Mouse (Mus musculus) intestine, postnatal 0 days (tissue): ENCODE results near the gene Spag8. TPM values are rescaled to one million over a fixed set of nuclear protein-coding genes. Genes with fewer than 3 reads are reported as not detected.
A peak's percentile ranks its signal among the peaks of the same experiment; 100 is the strongest.

Source experiments
- ATAC-seq: fragments of 200-750 bp; cut with Nextera tagmentation; 2 replicates; pipeline ENCODE4 v1.8.0; 2017; ENCODE audit warnings: mild to moderate bottlenecking, moderate TSS enrichment, moderate library complexity
- H3K27ac ChIP-seq: fragments of 300-500 bp; sonication (generic); 2 replicates; pipeline ENCODE4 v1.5.1; 2014; ENCODE audit warnings: mild to moderate bottlenecking, low read depth, low read length, moderate library complexity
- H3K27me3 ChIP-seq: fragments of 300-500 bp; sonication (generic); replicated peaks from 2 replicates; pipeline ENCODE4 v1.6.1; 2014; ENCODE audit warnings: low read length, mixed read lengths; ENCODE audit not compliant: control insufficient read depth, insufficient read depth
- H3K36me3 ChIP-seq: fragments of 300-500 bp; sonication (generic); 2 replicates; pipeline ENCODE4 v1.6.1; 2014; ENCODE audit warnings: mild to moderate bottlenecking, moderate library complexity; ENCODE audit not compliant: control insufficient read depth, insufficient read depth
- H3K4me1 ChIP-seq: fragments of 300-500 bp; sonication (generic); replicated peaks from 2 replicates; pipeline ENCODE4 v1.6.1; 2014; ENCODE audit warnings: antibody characterized with exemption, low read length, mixed read lengths; ENCODE audit not compliant: control insufficient read depth, insufficient read depth
- H3K4me2 ChIP-seq: fragments of 300-500 bp; sonication (generic); replicated peaks from 2 replicates; pipeline ENCODE4 v1.6.1; 2014; ENCODE audit warnings: low read depth, mild to moderate bottlenecking, moderate library complexity
- H3K4me3 ChIP-seq: fragments of 300-500 bp; sonication (generic); 2 replicates; pipeline ENCODE4 v1.5.1; 2014; ENCODE audit warnings: low read depth, low read length
- H3K9ac ChIP-seq: fragments of 300-500 bp; sonication (generic); 2 replicates; pipeline ENCODE4 v1.6.1; 2014; ENCODE audit warnings: mild to moderate bottlenecking, low read depth, low read length
- H3K9me3 ChIP-seq: fragments of 300-500 bp; sonication (generic); 2 replicates; pipeline ENCODE4 v1.6.1; 2016; ENCODE audit warnings: mixed run types; ENCODE audit not compliant: control insufficient read depth
- CTCF ChIP-seq: sonication (generic); IDR thresholded peaks from 2 replicates; pipeline ENCODE4 v1.5.1; 2016; ENCODE audit warnings: low read depth, mild to moderate bottlenecking, control low read depth, antibody characterized with exemption, moderate library complexity
- WGBS: fragments of 180-500 bp; shearing (Covaris S2); extraction: QIAGEN DNeasy Blood & Tissue Kit; methylation state at CpG from one replicate; pipeline ENCODE4 v1.1.7; 2014; 5-methylcytosine and 5-hydroxymethylcytosine counted together
- polyA plus RNA-seq: library from polyadenylated mRNA; unstranded; fragments of >200 nt; fragmentation: Nextera tagmentation; extraction: Ambion mirVana; gene quantifications from 2 replicates; pipeline ENCODE4 v1.2.1, GENCODE M21; 2015

Gene Spag8
- polyA plus RNA-seq, 1 experiment from 2014 or later = 0.08 TPM

DNA sequence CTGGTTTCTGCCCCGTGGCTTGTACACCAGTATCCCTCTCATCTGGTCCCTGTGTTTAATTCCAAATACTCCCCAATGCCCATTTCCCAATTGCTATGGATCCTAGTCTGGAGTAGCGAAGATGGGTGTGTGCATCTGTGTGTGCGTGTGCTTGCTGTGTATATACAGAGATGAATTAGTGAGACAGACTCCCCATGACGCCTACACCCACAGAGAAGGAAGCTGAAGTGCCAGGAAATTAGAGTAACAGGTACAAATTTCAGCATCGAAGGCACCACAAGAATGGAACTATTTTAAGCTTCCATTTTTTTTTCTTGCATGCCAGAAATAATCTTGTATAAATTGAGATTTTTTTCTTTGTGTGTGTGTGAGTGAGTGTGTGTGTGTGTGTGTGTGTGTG is 37.6 kb upstream of the Spag8 start:
- H3K36me3 ChIP-seq = no peaks in the 10 kb centered on the region
- H3K4me3 ChIP-seq = no peak overlapping the region
- no peak overlapping the region for H3K4me2 ChIP-seq
- H3K9me3 ChIP-seq = no peaks in the 10 kb centered on the region
- TF ChIP-seq CTCF = no peak
- H3K27me3 ChIP-seq = no peaks in the 10 kb centered on the region
- 75% methylated on average over 5 of the region's 5 CpGs for WGBS
- no peak overlapping the region for H3K9ac ChIP-seq
- no peak for ATAC-seq
- H3K27ac ChIP-seq = no peak overlapping the region
- H3K4me1 ChIP-seq = no peaks in the 10 kb centered on the region

DNA sequence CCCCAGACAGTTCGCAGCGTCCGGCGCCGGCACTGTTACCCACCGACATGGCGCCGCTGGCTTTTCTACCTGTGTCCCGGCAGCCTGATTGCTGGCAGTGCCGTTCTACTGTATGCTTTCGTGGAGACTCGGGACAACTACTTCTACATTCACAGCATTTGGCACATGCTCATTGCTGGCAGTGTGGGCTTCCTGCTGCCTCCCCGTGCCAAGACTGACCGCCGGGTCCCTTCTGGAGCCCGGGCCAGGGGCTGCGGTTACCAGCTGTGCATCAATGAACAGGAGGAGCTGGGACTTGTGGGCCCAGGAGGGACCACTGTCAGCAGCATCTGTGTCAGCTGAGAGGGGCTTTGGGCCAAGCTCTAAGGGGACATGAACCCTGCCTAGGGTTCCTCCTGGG is 36.6 kb upstream of the Spag8 start:
- ATAC-seq = no peak
- Histone ChIP-seq H3K36me3 (no peaks in the 10 kb centered on the region; the same call in 1 of the 2 replicates), H3K9me3 (no peaks in the 10 kb centered on the region), H3K4me1 (no peaks in the 10 kb centered on the region), H3K9ac (no peak overlapping the region), H3K4me2 (no peak overlapping the region), H3K27ac (no peak overlapping the region), H3K27me3 (no peaks in the 10 kb centered on the region), H3K4me3 (no peak overlapping the region)
- no peak for TF ChIP-seq CTCF
- 91% methylated on average over 17 of the region's 17 CpGs for WGBS

DNA sequence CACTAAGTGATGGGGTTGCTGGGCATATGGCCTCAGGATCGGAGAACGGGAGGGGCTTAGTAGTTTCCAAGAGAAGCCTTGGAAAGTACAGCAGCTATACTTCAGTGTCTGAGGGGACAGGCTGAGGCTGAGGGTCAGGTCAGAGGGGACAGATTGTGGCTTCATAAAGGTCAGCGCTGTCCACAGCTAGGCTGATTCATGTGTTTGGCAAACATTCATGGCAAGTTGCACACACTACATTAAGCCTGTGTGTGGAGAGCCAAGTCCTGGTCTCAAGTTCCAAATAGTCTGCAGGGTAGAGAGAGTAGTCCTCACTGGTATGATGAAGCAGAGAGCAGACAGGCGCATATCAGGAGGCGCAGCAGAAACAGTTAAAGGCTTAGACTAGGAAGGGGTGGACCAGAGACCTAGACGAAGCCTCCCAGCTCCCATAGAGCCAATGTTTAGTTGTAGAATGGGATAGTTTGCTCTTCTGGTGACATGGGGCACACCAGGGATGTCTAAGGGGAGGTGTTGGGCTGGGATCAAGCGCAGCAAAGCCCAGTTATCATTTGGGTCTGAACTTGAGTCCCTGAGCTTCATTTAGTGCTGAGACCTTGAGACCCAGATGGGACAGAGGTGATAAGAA is 26.1 kb upstream of the Spag8 start:
- no peak overlapping the region for H3K27ac ChIP-seq
- no peak overlapping the region for H3K9ac ChIP-seq
- H3K4me2 ChIP-seq = no peak overlapping the region
- H3K4me3 ChIP-seq = no peak overlapping the region
- no peaks in the 10 kb centered on the region for H3K4me1 ChIP-seq
- TF ChIP-seq CTCF = no peak
- H3K27me3 ChIP-seq = no peaks in the 10 kb centered on the region
- 88% methylated on average over 7 of the region's 7 CpGs for WGBS
- H3K9me3 ChIP-seq = no peaks in the 10 kb centered on the region
- ATAC-seq = no peak
- no peaks in the 10 kb centered on the region for H3K36me3 ChIP-seq

DNA sequence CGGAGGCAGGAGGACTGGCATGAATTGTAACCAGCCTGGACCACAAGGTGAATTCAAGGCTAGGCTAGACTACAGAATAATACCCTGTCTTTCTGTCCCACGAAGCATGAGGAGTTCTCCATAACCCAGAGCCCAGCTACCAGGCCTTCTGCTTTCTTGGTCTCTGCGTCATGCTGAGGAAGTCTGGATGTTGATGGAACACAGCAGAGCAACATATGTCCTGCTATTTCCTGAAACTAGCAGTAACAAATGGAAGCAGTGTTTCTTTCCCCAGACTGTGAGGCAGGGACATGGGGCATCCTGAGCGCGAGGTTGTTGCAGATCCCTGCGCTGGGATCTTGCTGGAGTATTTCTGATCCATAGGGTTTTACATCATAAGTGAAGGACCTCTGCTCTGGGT is 25.1 kb upstream of the Spag8 start:
- no peak for TF ChIP-seq CTCF
- Histone ChIP-seq H3K27me3 (no peaks in the 10 kb centered on the region), H3K36me3 (no peaks in the 10 kb centered on the region), H3K4me1 (no peaks in the 10 kb centered on the region), H3K9me3 (no peaks in the 10 kb centered on the region), H3K4me3 (no peak overlapping the region), H3K4me2 (no peak overlapping the region), H3K27ac (no peak overlapping the region), H3K9ac (no peak overlapping the region)
- WGBS = 91% methylated on average over 6 of the region's 6 CpGs
- no peak for ATAC-seq

DNA sequence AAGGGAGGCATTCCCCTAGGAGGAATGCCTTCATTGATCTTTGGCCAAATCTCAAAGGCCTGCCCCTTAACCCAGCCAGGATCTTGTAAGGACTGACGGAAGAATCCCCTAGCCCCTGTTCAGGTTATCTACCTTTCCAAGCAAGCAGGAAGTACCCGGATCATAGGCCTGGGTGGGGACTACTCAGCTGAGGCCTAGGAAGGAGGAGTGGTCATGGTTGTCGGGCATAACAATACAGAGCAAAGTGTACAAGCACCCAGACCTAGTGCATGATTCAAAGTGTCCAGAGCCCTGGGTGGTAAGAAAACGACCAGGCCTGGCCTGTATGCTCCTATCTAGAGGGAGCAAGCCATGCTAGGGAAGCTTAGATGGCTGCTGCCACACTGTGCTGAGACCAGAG is 22.2 kb upstream of the Spag8 start:
- TF ChIP-seq CTCF = no peak
- no peaks in the 10 kb centered on the region for H3K4me1 ChIP-seq
- H3K9ac ChIP-seq = no peak overlapping the region
- WGBS = 35% methylated on average over 4 of the region's 4 CpGs
- no peaks in the 10 kb centered on the region for H3K9me3 ChIP-seq
- no peak overlapping the region for H3K27ac ChIP-seq
- no peak for ATAC-seq
- H3K27me3 ChIP-seq = no peaks in the 10 kb centered on the region
- no peaks in the 10 kb centered on the region for H3K36me3 ChIP-seq
- H3K4me2 ChIP-seq = no peak overlapping the region
- H3K4me3 ChIP-seq = no peak overlapping the region

DNA sequence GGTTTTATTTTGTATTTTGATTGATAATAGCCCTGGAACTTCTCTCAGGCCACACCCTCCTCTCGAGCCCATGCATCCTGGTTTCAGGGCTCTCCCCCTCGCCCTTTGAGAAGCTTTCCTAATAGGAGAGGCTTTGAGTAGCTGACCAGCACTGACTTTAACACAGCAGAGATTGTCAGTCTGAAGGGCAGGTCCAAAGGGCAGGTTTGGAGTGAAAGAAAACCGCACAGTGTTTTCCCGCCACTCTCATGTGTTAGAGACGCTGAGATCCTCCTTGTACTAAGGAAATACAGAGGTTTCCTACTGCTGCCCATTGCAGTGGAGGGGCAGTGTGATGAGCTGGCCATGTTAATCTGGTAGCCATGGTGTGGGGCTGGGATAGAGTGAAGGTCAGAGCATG is 21.6 kb upstream of the Spag8 start:
- H3K27me3 ChIP-seq = no peaks in the 10 kb centered on the region
- no peaks in the 10 kb centered on the region for H3K36me3 ChIP-seq
- TF ChIP-seq CTCF = no peak
- H3K4me1 ChIP-seq = no peaks in the 10 kb centered on the region
- H3K4me3 ChIP-seq = no peak overlapping the region
- 41% methylated on average over 5 of the region's 5 CpGs for WGBS
- no peak overlapping the region for H3K9ac ChIP-seq
- ATAC-seq = peak; percentile 29; the same call in 1 of the 2 replicates
- no peak overlapping the region for H3K4me2 ChIP-seq
- no peaks in the 10 kb centered on the region for H3K9me3 ChIP-seq
- no peak overlapping the region for H3K27ac ChIP-seq

DNA sequence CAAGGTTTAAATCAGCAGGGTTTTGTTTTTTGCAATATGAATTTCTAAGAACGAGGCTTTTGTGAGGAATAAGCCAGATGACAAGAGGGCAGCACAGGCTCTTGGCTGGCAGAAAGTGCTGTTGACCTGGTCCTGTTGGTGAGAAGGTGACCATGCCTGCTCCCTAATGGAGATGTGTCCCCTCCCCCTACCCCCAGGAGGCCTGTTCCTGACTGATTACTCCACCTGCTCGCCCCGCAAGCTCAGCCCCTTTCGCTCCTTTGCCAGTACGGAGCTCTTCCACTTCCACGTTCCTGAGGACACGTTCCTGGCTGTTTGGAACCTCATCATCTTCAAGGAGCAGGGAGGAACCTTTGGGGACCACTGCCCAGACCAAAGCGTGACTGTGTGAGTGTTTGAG is 20.3 kb upstream of the Spag8 start:
- H3K36me3 ChIP-seq = no peaks in the 10 kb centered on the region
- TF ChIP-seq CTCF = no peak
- peaks cover 1% of the 10 kb centered on the region; the same call in 1 of the 2 replicates for H3K4me1 ChIP-seq
- WGBS = 84% methylated on average over 8 of the region's 8 CpGs
- no peak overlapping the region for H3K4me3 ChIP-seq
- H3K27ac ChIP-seq = no peak overlapping the region
- no peak overlapping the region for H3K9ac ChIP-seq
- no peaks in the 10 kb centered on the region for H3K27me3 ChIP-seq
- no peak for ATAC-seq
- H3K4me2 ChIP-seq = no peak overlapping the region
- H3K9me3 ChIP-seq = no peaks in the 10 kb centered on the region
